Mouse (Mus musculus) hindbrain, embryonic 10.5 days (tissue): ENCODE results near the gene Mrpl50. TPM values are rescaled to one million over a fixed set of nuclear protein-coding genes. Genes with fewer than 3 reads are reported as not detected.
"Not testable (repeated sequence)": the region's sequence is repeated elsewhere in the genome, so short reads cannot be mapped to it uniquely, and the experiment has no call there.

ENCODE experiments used
- DNase-seq: peaks from one replicate; pipeline ENCODE4 v3.0.0-alpha.2; 2017; ENCODE audit warnings: low spot score
- H3K27ac ChIP-seq: fragments of 300-500 bp; sonication (generic); 2 replicates; pipeline ENCODE4 v1.5.1; 2016; ENCODE audit warnings: mild to moderate bottlenecking, moderate library complexity
- H3K27me3 ChIP-seq: fragments of 300-500 bp; sonication (generic); 2 replicates; pipeline ENCODE4 v1.6.1; 2016; ENCODE audit warnings: mild to moderate bottlenecking; ENCODE audit not compliant: poor library complexity, insufficient read depth, severe bottlenecking
- H3K36me3 ChIP-seq: fragments of 300-500 bp; sonication (generic); 2 replicates; pipeline ENCODE4 v1.6.1; 2016; ENCODE audit warnings: mild to moderate bottlenecking, moderate library complexity
- H3K4me1 ChIP-seq: fragments of 300-500 bp; sonication (generic); replicated peaks from 2 replicates; pipeline ENCODE4 v1.6.1; 2016; ENCODE audit warnings: mild to moderate bottlenecking
- H3K4me3 ChIP-seq: fragments of 300-500 bp; sonication (generic); 2 replicates; pipeline ENCODE4 v1.5.1; 2016; ENCODE audit warnings: mild to moderate bottlenecking, moderate library complexity
- H3K9me3 ChIP-seq: fragments of 300-500 bp; sonication (generic); 2 replicates; pipeline ENCODE4 v1.6.1; 2016; ENCODE audit warnings: mild to moderate bottlenecking, moderate library complexity
- WGBS: fragments of 180-500 bp; shearing (Covaris S2); methylation state at CpG from one replicate; pipeline ENCODE4 v1.1.7; 2016; 5-methylcytosine and 5-hydroxymethylcytosine counted together
- polyA plus RNA-seq: library from polyadenylated mRNA; unstranded; fragments of >200 nt; fragmentation: Nextera tagmentation; extraction: Ambion mirVana; gene quantifications from 2 replicates; pipeline ENCODE4 v1.2.1, GENCODE M21; 2016

Mrpl50 gene
- polyA plus RNA-seq, 1 experiment from 2014 or later = 74.8 TPM

DNA sequence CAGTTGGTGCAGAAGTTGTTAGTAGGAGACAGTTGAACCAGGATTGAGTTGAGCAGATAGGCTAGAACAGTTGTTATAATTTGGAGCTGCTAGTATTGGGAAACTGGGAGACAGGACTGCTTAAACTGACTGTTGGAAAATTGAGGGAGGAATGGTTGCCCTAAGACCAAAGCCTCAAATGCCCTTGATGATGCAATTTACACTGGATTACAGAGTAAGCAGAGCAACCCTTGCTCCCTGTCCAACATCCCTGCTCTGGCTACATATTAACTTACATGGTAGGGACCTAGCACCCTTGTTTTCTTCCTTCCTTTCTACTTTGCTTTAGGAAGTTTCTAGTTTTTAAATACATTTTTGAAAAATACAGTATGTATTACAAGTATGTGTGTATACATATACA, 35.5 kb downstream of the Mrpl50 start:
- H3K27ac ChIP-seq = no peak overlapping the region
- no peaks in the 10 kb centered on the region; the same call in 1 of the 2 replicates for H3K4me1 ChIP-seq
- DNase-seq = no peak
- no peaks in the 10 kb centered on the region for H3K36me3 ChIP-seq
- H3K27me3 ChIP-seq = peaks cover 6% of the 10 kb centered on the region; the same call in 1 of the 2 replicates
- no peaks in the 10 kb centered on the region for H3K9me3 ChIP-seq
- H3K4me3 ChIP-seq = no peak overlapping the region

GRCm38 (mm10) chr4:49480896-49481295, 40.0 kb downstream of the Mrpl50 start:
- 56% methylated on average over 3 of the region's 3 CpGs for WGBS
- H3K4me3 ChIP-seq = no peak overlapping the region
- H3K9me3 ChIP-seq = no peaks in the 10 kb centered on the region
- no peaks in the 10 kb centered on the region for H3K36me3 ChIP-seq
- H3K27me3 ChIP-seq = peaks cover 9% of the 10 kb centered on the region; the same call in 1 of the 2 replicates
- H3K4me1 ChIP-seq = peaks cover 11% of the 10 kb centered on the region; the same call in 1 of the 2 replicates
- H3K27ac ChIP-seq = no peak overlapping the region
- no peak for DNase-seq

GRCm38 (mm10) chr4:49480104-49480760, 40.7 kb downstream of the Mrpl50 start:
- 28% methylated on average over 21 of the region's 21 CpGs for WGBS
- Histone ChIP-seq H3K4me1 (peaks cover 11% of the 10 kb centered on the region; the same call in 1 of the 2 replicates), H3K9me3 (no peaks in the 10 kb centered on the region), H3K4me3 (no peak overlapping the region), H3K36me3 (no peaks in the 10 kb centered on the region), H3K27me3 (peaks cover 9% of the 10 kb centered on the region; the same call in 1 of the 2 replicates), H3K27ac (no peak overlapping the region)
- no peak for DNase-seq

DNA sequence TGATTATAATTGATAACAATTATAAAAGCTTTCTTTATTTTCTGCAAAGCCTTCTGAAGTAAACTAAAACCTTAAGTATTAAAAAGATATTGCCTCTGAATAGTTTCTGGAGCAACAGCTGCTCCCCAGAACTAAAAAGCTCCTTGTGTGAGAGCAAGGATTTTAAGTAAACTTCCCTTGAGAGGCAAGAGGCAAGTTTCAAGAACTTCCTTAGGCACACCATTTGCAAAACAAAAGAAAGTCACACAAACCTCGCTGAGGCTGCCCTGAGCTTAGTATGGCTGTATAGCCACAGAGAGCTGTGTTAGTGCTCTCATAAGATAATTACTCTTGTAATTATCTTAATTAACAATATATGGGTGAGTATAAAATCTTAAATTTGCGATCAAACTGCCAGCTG, 41.9 kb downstream of the Mrpl50 start:
- not testable (repeated sequence) for H3K9me3 ChIP-seq, H3K4me3 ChIP-seq, DNase-seq, H3K36me3 ChIP-seq, H3K27ac ChIP-seq, H3K27me3 ChIP-seq
- H3K4me1 ChIP-seq = peaks cover 11% of the 10 kb centered on the region; the same call in 1 of the 2 replicates
- 17% methylated on average over 2 of the region's 2 CpGs for WGBS

DNA sequence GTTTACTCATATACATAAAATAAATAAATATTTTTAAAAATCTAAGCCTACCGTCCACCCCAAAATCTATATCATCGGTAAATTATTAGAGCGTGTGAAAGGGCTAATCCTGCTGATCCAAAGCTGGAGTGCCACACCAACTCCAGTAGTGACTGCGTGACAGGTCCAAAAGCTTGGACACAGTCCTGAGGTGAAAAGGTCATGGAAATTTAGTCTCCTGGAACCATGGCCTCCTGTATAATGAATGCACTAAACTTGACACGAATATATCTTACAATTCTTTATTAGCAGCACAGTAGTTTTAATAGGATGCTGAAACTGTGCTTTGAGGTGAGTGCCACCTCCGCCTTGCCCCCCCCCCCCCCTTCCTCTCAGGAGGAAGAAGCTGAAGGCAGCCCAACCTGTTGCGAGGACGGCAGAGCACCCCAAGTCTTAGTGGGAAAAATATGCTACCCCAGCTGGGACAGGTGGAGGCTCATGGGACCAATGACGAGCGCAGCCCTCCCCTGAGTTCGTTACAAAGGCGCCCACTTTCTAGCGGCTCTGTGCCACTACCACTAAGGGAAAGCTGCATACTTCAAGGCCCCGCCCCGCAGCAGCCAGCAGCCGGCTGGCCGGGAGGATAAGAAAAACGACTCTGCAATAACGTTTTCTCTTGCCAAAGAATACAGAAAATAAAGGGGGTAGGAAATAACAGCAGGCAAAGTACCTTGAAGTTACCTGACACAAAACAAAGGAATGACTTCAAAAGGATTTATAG, 42.6 kb downstream of the Mrpl50 start:
- 20% methylated on average over 19 of the region's 19 CpGs for WGBS
- peak; percentile 26 for DNase-seq
- H3K9me3 ChIP-seq = no peaks in the 10 kb centered on the region
- H3K36me3 ChIP-seq = no peaks in the 10 kb centered on the region
- peak overlapping the region; percentile 39 for H3K4me3 ChIP-seq
- H3K27me3 ChIP-seq = peaks cover 9% of the 10 kb centered on the region; the same call in 1 of the 2 replicates
- H3K4me1 ChIP-seq = peaks cover 11% of the 10 kb centered on the region; the same call in 1 of the 2 replicates
- H3K27ac ChIP-seq = no peak overlapping the region

DNA sequence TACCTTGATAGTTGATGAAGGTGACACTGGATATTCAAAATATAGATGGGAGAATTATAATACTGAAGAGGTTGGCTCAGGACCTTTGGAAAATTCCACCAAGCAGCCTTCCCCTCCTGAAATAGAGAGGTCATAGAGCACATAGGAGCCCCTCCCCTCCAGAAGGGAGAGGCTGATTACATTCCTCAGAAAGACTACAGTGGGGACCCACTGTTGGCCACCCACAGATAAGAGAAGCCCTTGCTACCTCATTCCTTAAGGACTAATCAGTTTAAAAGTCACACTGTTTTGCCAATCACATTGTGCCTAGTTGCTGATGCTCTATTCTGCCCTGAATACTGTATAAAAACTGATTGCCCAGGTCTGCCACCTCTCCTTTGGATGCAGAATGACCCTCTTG, 46.3 kb downstream of the Mrpl50 start:
- no peak for DNase-seq
- Histone ChIP-seq H3K27ac (no peak overlapping the region), H3K36me3 (no peaks in the 10 kb centered on the region)

DNA sequence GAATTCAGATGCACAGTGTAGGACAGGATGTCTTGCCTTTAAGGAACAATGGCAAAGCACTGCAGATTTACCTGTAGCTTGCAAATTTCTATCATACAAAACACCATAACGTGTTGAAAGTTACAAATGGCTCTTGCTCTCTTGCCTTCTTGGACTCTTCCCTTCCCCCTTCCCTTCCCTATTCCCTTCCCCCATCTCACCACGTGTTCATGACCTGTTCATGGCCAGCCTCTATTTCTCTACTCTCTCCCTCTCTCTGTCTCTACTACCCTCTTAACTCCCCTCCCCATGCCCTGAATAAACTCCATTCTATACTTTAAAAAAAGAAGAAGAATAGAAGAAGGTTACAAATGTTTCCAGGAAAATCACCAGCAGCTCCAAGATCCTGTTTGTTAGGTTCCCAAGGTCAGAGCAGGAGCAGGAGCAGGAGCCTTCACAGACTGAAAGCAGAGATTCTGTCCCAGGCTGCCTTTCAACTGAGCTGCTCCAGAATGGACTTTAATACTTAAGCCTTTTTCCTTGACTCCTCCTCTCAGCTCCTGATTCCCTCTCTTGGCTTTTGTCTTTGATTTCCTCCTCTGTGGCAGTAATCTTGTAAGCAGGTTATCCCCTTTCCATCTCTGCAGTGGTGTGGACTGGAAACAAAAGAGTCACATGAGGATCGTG, 47.3 kb downstream of the Mrpl50 start, which contains the start of gene Acnat1:
TSS of gene Acnat1 (minus strand) at position 478 of the 666 bp plus-strand sequence.
- Histone ChIP-seq H3K9me3 (no peaks in the 10 kb centered on the region), H3K36me3 (no peaks in the 10 kb centered on the region), H3K4me3 (no peak within 1 kb of the TSS), H3K4me1 (peaks cover 6% of the 10 kb centered on the region; the same call in 1 of the 2 replicates), H3K27me3 (no peaks in the 10 kb centered on the region), H3K27ac (no peak within 1 kb of the TSS)
- no peak for DNase-seq
- 53% methylated on average over 3 of the region's 3 CpGs for WGBS

More for the DNA sequence above, 46.3 kb downstream of the Mrpl50 start:
- Histone ChIP-seq H3K27me3 (no peaks in the 10 kb centered on the region), H3K9me3 (no peaks in the 10 kb centered on the region), H3K4me1 (peaks cover 11% of the 10 kb centered on the region; the same call in 1 of the 2 replicates), H3K4me3 (no peak overlapping the region)

DNA sequence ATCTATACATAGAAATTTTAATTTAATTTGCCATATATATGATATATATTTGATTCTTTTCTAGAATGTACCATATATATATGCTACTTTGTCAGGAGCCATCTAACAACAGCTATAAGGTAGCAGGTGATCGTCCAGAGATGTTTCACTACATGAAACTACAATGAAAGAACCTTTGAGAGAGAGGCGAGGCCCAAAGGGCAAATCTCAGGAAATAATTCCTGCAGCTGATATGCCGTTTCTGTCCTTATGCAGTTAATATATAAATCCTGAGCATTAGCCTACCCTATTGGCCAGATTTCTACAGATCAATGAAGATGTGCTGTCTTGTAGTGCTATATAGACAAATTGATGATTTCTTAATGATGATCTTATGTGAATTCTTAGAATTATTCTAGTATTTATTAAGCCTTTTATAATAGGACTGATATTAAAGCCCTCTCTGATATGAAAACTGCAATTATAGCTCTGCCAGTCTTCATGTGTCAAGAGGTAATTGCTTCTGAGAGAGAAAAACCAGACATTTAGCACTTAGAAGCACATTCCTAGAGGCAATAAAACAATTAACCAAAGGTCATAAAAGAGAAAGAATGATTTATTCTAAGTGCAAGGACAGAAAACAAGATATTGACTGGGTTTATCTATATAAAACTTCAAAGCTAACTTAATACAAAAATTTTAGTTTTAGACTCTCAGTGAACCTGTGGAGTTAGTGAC, 51.3 kb downstream of the Mrpl50 start:
- H3K27ac ChIP-seq = no peak overlapping the region
- no peak overlapping the region for H3K4me3 ChIP-seq
- H3K4me1 ChIP-seq = no peaks in the 10 kb centered on the region
- peaks cover 6% of the 10 kb centered on the region; the same call in 1 of the 2 replicates for H3K9me3 ChIP-seq
- 90% methylated on average over 3 of the region's 3 CpGs for WGBS
- no peak for DNase-seq
- no peaks in the 10 kb centered on the region for H3K27me3 ChIP-seq
- no peaks in the 10 kb centered on the region for H3K36me3 ChIP-seq

DNA sequence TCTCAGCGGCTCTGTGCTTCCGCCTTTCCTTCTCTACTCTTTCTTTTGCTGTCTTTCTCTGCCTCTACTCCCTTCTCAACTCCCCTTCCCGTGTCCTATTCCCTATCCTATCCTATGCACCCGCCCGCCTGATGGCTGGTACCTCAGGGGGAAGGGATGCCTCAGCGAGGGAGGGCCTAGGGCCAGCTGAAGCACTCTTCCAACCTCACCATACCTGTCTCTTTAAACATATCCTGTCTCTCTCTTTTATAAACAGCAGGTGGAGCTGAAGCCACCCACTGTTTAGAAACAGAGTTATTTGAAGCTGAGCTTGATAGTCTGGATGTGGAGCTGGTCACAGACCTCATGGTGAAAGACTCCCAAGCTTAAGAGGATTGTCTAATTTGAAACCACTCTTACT, 53.5 kb downstream of the Mrpl50 start:
- H3K36me3 ChIP-seq = no peaks in the 10 kb centered on the region
- H3K4me3 ChIP-seq = no peak overlapping the region
- H3K9me3 ChIP-seq = peaks cover 6% of the 10 kb centered on the region; the same call in 1 of the 2 replicates
- WGBS = 86% methylated on average over 6 of the region's 6 CpGs
- no peaks in the 10 kb centered on the region for H3K27me3 ChIP-seq
- no peak overlapping the region for H3K27ac ChIP-seq
- no peak for DNase-seq
- no peaks in the 10 kb centered on the region for H3K4me1 ChIP-seq

Other genes with a start within 250 kb of the Mrpl50 start
- gene Acnat2, start 112.9 kb downstream of the Mrpl50 start, polyA plus RNA-seq = not detected in 2 replicates
- not detected in 2 replicates for gene Acnat1, start 47.2 kb downstream of the Mrpl50 start, polyA plus RNA-seq
- 0.30 and 0.33 TPM in 2 replicates for gene Baat, start 14.5 kb downstream of the Mrpl50 start, polyA plus RNA-seq
- 10.4 and 10.8 TPM in 2 replicates for gene Zfp189, start 83 bp upstream of the Mrpl50 start, polyA plus RNA-seq
- gene Aldob, start 28.5 kb upstream of the Mrpl50 start, polyA plus RNA-seq = not detected in 2 replicates
- gene Tmem246, start 76.8 kb upstream of the Mrpl50 start, polyA plus RNA-seq = 14.2 and 21.4 TPM in 2 replicates
- gene Rnf20, start 110.9 kb upstream of the Mrpl50 start, polyA plus RNA-seq = 41.1 and 50.7 TPM in 2 replicates
- gene Ppp3r2, start 160.9 kb upstream of the Mrpl50 start, polyA plus RNA-seq = 0.05 and 0.14 TPM in 2 replicates